Mouse (Mus musculus) right cerebral cortex, postnatal 10 days (tissue): ENCODE measurements around the gene Kcnrg.

ENCODE experiments used
- DNase-seq, 2 experiments: peaks; one replicate each; pipeline ENCODE4 v3.0.0; 2021; ENCODE audit warnings: low spot score in 2 of 2

Kcnrg gene

DNA sequence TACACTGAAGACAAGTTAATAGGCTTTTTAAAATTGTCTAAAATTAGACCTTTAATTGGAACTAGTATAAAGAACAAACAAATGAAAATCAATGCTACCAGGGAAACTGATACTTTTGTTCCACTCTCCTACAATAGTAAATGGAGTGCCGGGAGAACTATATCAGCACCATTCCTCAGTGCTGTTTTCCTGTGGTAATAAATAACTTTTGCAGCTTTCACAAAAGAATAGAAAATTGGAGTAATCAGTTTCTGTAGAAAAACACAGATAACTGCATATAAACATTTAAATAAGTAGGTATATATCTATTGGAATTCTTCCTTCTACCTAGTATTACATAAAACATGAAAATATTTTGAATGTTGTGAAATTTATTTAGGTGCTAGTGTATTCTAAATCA is 38.3 kb downstream of the Kcnrg start:
- DNase-seq: no peak

DNA sequence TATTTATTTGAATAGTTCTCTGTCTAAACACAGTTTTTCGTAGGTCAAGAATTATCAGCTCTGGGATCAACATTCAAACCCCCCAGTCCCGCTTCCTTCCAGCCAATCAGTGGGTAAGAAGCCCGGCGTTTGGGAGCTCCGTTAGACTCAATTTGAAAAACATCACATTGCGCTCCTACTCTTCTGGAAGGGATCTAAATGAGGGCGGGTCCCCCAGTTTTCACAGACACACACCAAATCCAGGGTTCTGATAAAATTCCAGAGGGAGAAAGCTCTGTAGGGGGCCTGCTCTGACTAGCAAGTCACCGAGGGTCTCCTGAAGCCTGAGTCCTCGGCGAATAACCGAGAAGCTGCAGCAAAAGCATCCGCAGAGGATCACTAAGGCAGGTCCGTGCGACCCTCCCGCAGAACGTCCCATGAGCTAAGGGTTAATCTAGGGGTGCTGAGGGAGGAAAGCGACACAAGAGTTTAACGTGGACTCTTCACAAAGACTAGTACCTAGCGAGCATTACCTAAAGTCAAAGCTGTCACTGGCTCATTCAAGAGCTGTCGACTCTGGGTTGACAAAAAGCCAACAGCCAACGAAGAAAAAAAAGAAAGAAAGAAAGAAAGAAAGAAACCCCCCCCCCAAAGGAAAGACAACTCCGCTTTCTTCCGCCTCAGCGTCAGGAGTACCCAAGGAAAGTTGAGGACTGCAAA is 40.1 kb downstream of the Kcnrg start:
- peak; percentile 52 to 53 for DNase-seq

DNA sequence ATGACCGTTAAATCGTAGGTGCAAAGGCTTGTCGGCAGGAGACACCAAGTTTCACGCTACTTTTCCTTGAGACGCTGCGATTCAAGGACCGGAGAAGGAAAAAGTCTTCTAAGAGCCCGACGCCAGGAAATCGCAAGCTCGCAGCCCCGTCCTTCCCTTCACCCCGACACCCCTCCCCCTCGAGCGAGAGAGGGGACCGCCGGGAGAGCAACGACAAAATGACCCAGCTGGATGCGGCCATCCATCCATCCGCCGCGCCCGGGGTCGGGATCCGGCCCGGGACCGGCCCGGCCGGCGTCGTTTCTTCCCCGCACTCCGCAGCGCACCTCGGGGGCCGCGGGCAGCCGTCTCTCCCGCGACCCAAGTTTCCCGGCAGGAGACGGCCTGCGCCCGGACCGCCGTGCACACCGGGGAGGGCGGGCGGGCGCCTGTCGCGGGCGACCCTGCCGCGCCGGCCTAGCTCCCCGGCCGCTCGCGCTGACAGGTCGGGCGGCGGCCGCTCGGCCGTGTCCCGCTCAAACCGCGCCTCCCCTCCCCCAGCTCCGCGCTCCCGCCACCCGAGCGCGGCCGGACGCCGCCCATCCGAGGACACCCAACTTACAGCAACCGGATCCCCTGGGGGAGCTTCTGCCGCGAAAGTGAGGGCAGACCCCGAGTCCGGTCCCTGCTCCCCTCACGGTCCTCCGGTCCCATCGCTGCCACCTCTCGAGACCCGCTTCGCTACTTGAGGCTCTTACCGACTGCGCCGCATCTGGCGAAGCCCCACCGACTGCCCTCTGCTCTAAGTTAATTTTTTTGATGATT is 40.8 kb downstream of the Kcnrg start:
- DNase-seq: peak; percentile 47 to 59

DNA sequence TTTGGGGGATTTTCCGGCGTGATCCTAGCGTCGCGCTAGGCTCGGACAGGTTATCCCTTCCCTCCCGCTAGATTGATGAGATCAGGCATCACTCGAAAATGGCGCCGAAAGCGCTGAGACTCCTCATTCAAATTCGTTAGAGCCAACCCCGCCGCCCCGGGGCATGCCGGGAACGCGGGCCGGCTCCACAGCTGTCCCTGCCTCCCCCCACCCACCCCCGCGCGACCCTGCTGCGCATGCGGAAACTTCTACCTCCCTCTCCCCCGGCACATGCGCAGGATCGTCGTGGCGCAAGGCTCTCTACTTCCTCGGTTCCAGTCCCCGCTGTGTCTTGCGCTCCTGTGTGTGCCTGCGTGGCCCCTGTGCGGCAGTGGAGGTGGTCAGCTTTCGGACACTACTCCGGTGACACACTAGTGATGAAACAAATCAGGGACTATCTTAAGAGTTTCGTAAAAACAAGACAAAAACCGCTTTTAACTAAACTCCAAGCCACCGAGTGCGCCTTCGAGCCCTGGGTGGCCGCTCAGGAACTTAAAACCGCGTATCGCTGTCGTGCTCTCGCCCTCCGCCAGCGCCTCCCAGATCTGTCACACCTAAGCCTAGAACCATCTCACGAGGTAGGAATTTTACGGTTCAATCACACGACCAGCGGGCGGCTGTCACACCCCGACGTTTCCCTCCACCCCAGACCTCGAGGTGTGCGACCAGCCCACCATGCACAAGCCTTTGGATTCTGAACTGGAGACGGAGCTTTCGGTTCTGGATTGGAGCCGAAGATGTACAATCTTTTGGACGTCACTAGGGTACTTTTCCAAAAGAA is 41.6 kb downstream of the Kcnrg start:
- peak; percentile 97 to 98 for DNase-seq

DNA sequence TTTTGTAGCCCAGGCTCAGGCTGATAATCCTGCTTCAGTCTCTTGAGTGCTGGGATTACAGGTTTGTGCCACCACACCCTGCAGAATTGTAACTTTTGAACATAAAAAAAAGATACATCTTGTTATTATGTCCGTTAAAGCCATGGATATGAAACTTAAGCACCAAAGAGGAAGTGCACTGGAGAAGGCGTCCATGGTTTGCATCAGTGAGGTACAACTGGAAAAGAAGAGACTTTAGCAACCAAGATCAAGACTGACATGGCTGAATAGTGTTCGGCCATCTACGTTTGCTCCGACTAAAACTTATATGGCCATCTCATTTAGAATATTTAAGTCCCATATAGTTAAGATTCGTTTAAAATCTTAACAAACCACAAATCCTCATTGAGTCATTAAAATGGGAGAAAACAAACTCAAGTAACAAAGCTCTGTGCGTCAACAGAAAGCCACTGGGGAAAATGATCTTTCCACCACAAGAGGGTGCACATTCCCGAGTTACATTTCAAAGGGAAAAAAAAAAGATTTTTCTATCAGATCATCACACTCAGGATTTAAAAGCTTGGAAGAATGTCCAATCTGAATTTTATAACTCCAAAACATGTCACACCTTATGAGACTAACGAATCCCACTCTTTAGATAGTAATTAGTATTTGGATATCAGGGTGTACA is 43.2 kb downstream of the Kcnrg start:
- peak; percentile 46 to 65 for DNase-seq

DNA sequence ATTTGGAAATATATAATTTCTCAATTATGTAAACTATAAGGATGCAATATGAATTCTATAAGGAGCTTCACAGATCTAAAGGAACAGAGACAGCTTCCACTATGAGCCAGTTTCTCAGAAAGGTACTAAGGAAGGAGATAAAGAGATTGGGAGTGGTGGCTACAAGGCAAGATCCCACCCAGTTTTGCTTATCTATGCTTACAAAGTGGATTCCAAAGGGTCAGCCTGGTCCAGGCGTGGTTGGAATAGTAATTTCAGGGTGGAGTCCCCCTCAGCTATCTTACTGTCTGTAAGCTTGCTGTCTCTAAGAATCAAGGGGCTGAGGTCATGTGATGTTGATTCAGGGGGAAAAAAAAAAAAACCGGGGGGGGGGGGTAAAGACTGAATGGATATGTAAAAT is 49.2 kb downstream of the Kcnrg start:
- no peak for DNase-seq

DNA sequence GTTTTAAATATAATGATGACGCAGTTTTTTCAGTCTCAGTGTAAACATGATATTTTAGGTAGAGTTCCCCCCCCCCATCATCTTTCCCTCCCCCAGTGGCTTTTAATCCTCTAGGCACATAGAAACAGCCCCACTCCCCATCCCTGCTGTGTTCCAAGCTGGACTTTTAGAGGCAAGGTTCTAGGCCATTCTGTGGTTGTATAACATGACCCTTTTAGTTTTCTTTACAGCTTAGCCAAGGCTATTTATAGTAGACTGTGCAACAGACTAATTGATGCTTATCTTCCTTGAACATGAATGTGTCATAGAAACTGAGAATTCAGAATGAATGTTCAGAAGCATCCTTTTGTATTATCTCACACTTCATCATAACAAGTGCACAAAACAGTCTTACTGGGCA is 54.2 kb downstream of the Kcnrg start:
- DNase-seq: no peak

DNA sequence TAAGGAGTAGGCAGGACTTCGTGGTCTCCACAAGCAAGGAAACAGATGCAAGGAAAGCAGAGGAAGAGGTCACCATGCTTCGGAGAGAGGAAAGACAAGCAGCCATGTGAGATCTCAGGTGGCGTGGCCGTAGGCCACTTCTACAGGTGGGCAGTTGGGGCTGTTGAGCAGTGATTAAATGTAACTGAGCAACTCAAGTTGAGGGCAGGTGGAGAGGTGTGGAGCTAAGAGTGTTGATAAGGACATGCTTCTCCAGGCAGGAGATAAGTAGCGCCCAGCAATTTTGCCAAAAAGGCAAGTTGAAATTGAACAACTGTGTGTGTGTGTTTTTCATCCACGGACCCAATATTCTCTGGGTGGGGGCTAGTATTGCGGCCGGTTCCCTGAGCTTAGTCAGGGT is 55.0 kb downstream of the Kcnrg start:
- no peak for DNase-seq
